Mouse (Mus musculus) common myeloid progenitor, adult 5-6 weeks (primary cell): ENCODE results near the gene Tlx2. TPM values are rescaled to one million over a fixed set of nuclear protein-coding genes. Genes with fewer than 3 reads are reported as not detected.

Experiments
- ATAC-seq: replicated peaks from 2 replicates; pipeline ENCODE4 v1.8.0; 2016; ENCODE audit warnings: low read depth, mild to moderate bottlenecking, moderate TSS enrichment, inconsistent platforms; ENCODE audit not compliant: poor library complexity, severe bottlenecking
- total RNA-seq: library from RNA; stranded (forward); fragments of 200-1000, 187-1606 nt; gene quantifications from 2 replicates; pipeline ENCODE4 v1.2.3, GENCODE M21; 2017

Tlx2 gene
- total RNA-seq, 1 experiment from 2014 or later = not detected

DNA sequence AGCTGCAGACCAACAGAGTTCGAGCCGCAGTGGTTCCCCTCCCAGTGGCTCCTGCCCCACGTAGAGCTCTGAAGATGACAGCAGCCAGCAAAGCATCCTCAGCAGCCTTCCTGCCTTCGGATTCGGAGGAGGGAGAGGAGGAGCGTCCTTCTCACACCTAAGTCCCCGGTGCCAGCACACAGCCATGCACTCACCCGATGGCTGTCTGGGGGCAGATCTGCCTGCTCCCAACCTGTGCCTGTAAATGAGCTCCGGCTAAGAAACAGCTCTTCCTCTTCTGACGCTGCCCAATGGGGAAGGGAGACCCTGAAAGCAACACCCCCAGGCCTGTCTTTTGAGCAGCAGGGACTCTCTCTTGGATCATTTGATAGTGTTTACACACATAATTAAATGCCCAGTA lies 40.3 kb downstream of the Tlx2 start:
- no peak for ATAC-seq

DNA sequence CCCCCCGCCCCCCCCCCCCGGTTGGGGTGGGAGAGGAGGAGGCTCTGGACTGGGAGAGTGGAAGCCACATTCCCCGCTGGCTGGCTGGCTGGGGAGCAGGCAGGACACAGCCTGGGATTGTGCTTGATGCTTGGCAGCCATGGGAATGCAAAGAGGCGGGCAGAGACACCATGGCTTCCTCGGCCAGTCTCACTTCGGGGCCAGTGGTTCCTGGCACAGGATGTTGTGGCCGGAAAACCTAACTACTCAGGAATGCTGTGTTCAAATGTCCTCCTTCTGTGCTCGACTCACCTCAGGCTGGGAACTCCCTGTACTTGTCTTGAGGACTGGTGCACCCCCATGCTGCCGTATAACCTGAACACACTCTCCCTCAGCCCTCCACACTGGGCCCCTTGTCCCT lies 42.4 kb downstream of the Tlx2 start:
- no peak for ATAC-seq

DNA sequence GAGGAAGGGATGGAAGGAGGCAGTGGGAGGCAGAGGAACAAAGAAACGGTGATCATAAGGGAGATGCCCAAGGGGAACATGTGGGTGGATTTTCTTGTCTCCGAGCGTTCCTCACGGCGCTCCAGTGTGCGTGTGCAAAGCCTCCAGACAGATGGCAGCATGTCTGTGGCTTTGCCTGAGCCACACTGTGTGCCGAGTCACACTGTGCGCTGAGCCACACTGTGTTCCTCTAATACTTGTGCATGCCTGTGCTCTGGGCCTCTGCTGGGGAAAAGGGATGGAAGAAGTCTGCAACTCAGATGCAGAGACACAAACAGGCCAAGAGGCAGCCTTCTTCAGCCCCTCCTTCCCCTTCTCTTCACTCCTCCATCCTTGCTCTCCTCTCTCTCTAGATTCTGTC lies 42.8 kb downstream of the Tlx2 start:
- 0 out of 2 replicates have a peak, but pooled peaks have one; percentile 4 for ATAC-seq

DNA sequence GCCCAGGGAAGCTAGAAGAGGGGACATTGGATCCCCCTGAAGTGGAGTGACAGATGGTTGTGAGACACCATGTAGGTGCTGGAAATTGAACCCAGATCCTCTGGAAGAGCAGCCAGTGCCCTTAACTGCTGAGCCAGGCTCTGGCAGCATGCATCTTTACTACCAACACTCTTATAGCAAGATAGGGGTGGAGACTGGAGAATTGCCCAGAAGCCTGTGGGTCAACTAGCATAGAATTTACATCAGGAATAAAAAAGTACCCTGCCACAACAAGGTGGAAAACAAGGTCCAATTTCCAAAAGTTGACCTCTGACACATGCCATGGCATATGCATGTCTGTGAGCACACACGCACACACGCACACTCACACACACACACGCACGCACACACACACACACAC lies 44.9 kb downstream of the Tlx2 start:
- ATAC-seq = no peak

DNA sequence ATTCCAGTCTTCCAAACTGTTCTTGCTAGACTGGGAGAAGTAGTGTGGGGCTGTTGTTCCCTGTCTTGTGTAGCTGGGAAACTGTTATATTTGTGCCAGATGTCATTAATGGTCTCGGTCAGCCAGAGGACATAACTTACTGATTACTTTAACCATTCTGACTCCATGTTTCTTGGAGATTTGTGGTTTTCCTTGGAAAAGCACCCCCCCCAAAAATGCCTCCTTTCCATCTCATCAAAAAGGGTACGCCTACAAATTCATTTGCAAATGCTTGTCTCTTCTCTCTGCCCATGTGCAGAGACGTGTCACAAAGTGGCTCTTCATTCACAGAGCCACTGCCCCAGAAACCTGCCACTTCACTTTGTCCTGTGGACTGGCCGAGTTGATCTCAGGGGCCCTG lies 45.7 kb downstream of the Tlx2 start:
- no peak for ATAC-seq

DNA sequence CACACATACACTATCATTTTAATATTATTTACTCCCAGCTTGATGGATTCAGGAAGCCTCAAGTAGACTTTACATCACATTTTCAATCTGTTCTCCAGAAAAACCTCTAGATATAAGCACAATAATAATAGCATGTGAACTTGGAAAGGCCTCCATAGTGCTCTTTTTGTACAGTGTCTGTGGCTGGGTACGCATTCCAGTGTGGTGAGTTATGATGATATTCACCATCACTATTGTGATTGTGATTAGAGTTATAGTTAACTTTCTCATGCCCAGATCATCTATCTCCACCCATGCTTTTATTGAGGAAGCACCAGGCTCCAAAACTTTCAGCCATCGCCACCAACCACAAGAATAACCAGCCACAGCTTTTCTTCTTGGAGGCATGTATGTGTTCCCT lies 46.3 kb downstream of the Tlx2 start:
- ATAC-seq = no peak

DNA sequence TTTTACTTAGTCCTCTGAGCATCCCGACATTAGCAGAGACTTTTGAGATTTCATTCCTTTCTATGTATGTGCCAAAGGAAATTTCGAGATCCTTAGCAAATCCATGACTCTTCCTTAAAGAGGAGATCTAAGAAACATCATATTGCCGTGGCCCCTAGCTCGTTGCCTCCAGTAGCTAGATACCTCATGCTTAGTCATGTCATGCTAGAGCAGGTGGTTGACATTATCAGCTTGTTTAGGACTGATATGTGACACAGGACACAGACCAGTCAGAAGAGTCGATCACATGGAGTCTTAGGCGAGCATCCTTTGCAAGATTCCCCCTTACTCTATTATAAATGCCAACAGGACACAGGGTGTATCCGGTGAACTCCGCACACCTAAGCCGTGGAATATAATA lies 47.1 kb downstream of the Tlx2 start:
- ATAC-seq = no peak

DNA sequence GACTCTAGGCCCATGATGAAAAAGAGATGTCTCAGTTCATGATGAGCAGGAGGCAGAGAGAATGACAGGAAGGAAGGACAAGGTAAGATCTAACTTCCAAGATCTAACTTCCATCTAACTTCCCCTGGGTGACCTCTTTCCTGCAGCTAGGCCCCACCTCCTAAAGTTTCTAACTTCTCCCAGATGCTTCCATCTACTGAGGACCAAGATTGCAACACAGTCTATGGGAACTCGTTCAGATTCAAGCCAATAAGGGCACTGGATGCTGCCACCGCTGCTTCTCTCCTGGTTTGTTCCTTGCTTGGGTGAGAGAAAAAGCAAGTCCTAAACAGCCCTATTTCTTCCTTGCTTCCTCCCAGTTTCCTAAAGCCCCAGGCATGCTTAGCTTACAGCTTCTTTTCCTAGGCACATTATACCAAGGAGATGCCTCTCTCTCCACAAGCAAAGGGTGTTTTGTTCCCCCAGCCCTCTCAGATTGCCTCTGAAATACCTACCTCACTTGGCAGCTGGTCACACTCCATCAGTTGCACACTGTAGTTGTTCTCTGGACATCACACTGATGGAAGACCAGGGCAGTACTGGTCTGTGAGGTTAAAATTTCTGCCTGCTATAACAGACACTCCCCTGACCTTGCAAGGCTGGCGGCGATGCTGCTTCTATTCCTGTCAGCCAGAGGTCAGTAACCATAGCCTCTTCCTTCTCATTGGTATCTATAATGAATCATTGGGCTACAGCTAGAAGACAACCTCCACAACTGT lies 49.1 kb downstream of the Tlx2 start:
- ATAC-seq = no peak

DNA sequence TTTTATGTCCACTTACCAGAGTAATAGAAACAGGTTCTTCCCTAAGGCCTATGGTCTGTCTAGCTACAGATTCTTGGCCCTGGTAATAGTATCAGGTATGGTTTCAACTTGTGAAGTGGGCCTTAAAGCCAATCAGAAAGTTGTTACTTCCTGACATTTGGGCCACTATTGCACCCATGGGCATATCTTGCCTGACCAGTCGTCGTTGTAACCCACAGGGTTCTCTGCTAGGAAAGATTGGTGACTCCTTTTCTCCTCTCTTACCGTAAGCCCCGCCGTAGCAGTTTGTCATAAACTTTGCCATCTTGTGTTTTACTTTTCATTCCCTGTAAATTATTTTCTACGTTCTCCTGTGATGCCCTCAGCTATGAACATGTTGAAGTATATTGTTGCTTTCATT lies 50.0 kb downstream of the Tlx2 start:
- peak; percentile 71 for ATAC-seq

DNA sequence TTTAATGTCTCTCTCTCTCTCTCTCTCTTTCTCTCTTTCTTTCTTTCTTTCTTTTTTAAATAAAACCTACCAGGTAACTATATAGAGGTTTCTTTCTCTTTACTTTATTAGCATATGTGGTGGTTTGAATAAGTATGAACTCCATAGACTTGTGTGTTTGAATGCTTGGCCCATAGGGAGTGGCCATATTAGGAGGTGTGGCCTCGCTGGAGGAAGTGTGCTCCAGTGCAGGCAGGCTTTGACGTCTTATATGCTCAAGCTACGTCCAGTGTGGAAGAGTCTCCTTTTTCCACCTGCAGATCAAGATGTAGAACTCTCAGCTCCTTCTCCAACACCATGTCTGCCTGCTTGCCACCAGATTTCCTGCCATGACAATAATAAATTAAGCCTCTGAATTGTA lies 51.0 kb downstream of the Tlx2 start:
- ATAC-seq = no peak

Other genes starting within 250 kb of the Tlx2 start
- gene Sema4f, start 130.5 kb downstream of the Tlx2 start, total RNA-seq = not detected in 2 replicates
- gene M1ap, start 123.4 kb downstream of the Tlx2 start, total RNA-seq = 0.39 and 7.7 TPM in 2 replicates
- 13.2 and 15.2 TPM in 2 replicates for gene Dok1, start 36.8 kb downstream of the Tlx2 start, total RNA-seq
- gene Loxl3, start 36.1 kb downstream of the Tlx2 start, total RNA-seq = 1.4 and 2.1 TPM in 2 replicates
- gene Aup1, start 15.8 kb downstream of the Tlx2 start, total RNA-seq = 100 and 115 TPM in 2 replicates
- gene Htra2, start 15.0 kb downstream of the Tlx2 start, total RNA-seq = 46.3 and 65.5 TPM in 2 replicates
- gene Dqx1, start 12.4 kb downstream of the Tlx2 start, total RNA-seq = 0.78 TPM in 1 of 2 replicates, not detected in the other
- gene Pcgf1, start 7.6 kb upstream of the Tlx2 start, total RNA-seq = 9.3 and 16.8 TPM in 2 replicates
- gene Lbx2, start 16.1 kb upstream of the Tlx2 start, total RNA-seq = not detected in 2 replicates
- 0.41 TPM in 1 of 2 replicates, not detected in the other for gene Ccdc142, start 31.3 kb upstream of the Tlx2 start, total RNA-seq
- 2.1 and 3.1 TPM in 2 replicates for gene Gm42688, start 31.3 kb upstream of the Tlx2 start, total RNA-seq
- 25.3 and 30.0 TPM in 2 replicates for gene Mrpl53, start 38.7 kb upstream of the Tlx2 start, total RNA-seq
- 80.9 and 86.2 TPM in 2 replicates for gene Mogs, start 45.2 kb upstream of the Tlx2 start, total RNA-seq
- gene Wbp1, start 51.3 kb upstream of the Tlx2 start, total RNA-seq = 70.1 and 85.3 TPM in 2 replicates
- gene Ino80b, start 55.1 kb upstream of the Tlx2 start, total RNA-seq = 40.2 and 58.8 TPM in 2 replicates
- 0.96 and 3.9 TPM in 2 replicates for gene Rtkn, start 65.2 kb upstream of the Tlx2 start, total RNA-seq
- not detected in 2 replicates for gene Wdr54, start 86.1 kb upstream of the Tlx2 start, total RNA-seq
- gene 1700003E16Rik, start 86.1 kb upstream of the Tlx2 start, total RNA-seq = not detected in 2 replicates
- gene Dctn1, start 95.6 kb upstream of the Tlx2 start, total RNA-seq = 50.2 and 52.2 TPM in 2 replicates
- 0.10 TPM in 1 of 2 replicates, not detected in the other for gene Slc4a5, start 149.5 kb upstream of the Tlx2 start, total RNA-seq